Mouse (Mus musculus) bone marrow, adult 2 months (tissue): Measurements from ENCODE around the gene Ddx51.

ENCODE experiments used
- CTCF ChIP-seq: fragments of 200-500 bp; IDR thresholded peaks from 2 replicates; pipeline ENCODE4 v1.5.1; 2011; ENCODE audit warnings: low read length, control low read depth; ENCODE audit not compliant: control insufficient read depth, insufficient read depth
- POLR2A ChIP-seq: fragments of 200-500 bp; IDR thresholded peaks from 2 replicates; pipeline ENCODE4 v1.6.1; 2011; ENCODE audit warnings: low read depth, mild to moderate bottlenecking, control low read depth, low read length, borderline replicate concordance; ENCODE audit not compliant: control insufficient read depth

GRCm38 (mm10) chr5:110659682-110660081 is 6.4 kb downstream of the Ddx51 start:
- TF ChIP-seq CTCF = no peak
- no peak for TF ChIP-seq POLR2A
